11 mouse cellular contexts compared by ENCODE assay signal in genomic region chr5:103517641-103518040, GRCm38 (mm10).
"Had no signal": no experiment of that assay in that cellular context is flagged by ENCODE, and none has a peak within 500 bp of the region (broad histone marks: within the 10 kb centered on the region; RNA-seq: fewer than 3 reads in every experiment).

No protein-coding gene starts in this region.

- H3K4me1 ChIP-seq: hindbrain, embryonic 15.5 days; limb, embryonic 10.5 days; liver, embryonic 15.5 days; midbrain, embryonic 15.5 days; neural tube, embryonic 12.5 days had no signal

- H3K27ac ChIP-seq: hindbrain, embryonic 15.5 days; limb, embryonic 10.5 days; liver, embryonic 15.5 days; macrophage; midbrain, embryonic 15.5 days; neural tube, embryonic 12.5 days had no signal

- DNase-seq: lung, adult 2 months; thymus, postnatal 4 days had no signal

- H3K9ac ChIP-seq: hindbrain, embryonic 15.5 days; liver, embryonic 15.5 days; midbrain, embryonic 15.5 days; neural tube, embryonic 12.5 days had no signal

- H3K36me3 ChIP-seq: hindbrain, embryonic 15.5 days; limb, embryonic 10.5 days; liver, embryonic 15.5 days; midbrain, embryonic 15.5 days; neural tube, embryonic 12.5 days had no signal

- H3K9me3 ChIP-seq: hindbrain, embryonic 15.5 days; limb, embryonic 10.5 days; liver, embryonic 15.5 days; megakaryocyte, embryonic 14.5 days; midbrain, embryonic 15.5 days; neural tube, embryonic 12.5 days had no signal

- H3K27me3 ChIP-seq: hindbrain, embryonic 15.5 days; liver, embryonic 15.5 days; midbrain, embryonic 15.5 days; neural tube, embryonic 12.5 days had no signal

- H3K4me2 ChIP-seq: hindbrain, embryonic 15.5 days; liver, embryonic 11.5 days; liver, embryonic 15.5 days; midbrain, embryonic 11.5 days; midbrain, embryonic 15.5 days; neural tube, embryonic 12.5 days had no signal

- H3K4me3 ChIP-seq: hindbrain, embryonic 15.5 days; limb, embryonic 10.5 days; liver, embryonic 15.5 days; megakaryocyte, embryonic 14.5 days; midbrain, embryonic 15.5 days; neural tube, embryonic 12.5 days had no signal

- ATAC-seq: midbrain, embryonic 15.5 days had no signal
